Mouse (Mus musculus) limb, embryonic 15.5 days (tissue): ENCODE measurements at regions not wholly inside any gene's neighbourhood (a gene's known extent, or its start where the extent isn't known, plus 50 kb on each side); places are given as distances from the start of the nearest gene placed in this dataset. TPM values are rescaled to one million over a fixed set of nuclear protein-coding genes. Genes with fewer than 3 reads are reported as not detected.

ENCODE experiments used
- ATAC-seq: fragments of 200-750 bp; cut with Nextera tagmentation; 2 replicates; pipeline ENCODE4 v1.8.0; 2017; ENCODE audit warnings: low read depth, moderate TSS enrichment; ENCODE audit not compliant: insufficient number of reproducible peaks, low FRiP score, low TSS enrichment
- H3K27ac ChIP-seq: fragments of 300-500 bp; sonication (generic); 2 replicates; pipeline ENCODE4 v1.5.1; 2015; ENCODE audit warnings: moderate library complexity, mild to moderate bottlenecking, inconsistent platforms
- H3K27me3 ChIP-seq: fragments of 300-500 bp; sonication (generic); 2 replicates; pipeline ENCODE4 v1.6.1; 2015; ENCODE audit warnings: inconsistent platforms
- H3K36me3 ChIP-seq: fragments of 300-500 bp; sonication (generic); 2 replicates; pipeline ENCODE4 v1.6.1; 2015; ENCODE audit warnings: inconsistent platforms
- H3K4me1 ChIP-seq: fragments of 300-500 bp; sonication (generic); 2 replicates; pipeline ENCODE4 v1.6.1; 2015; ENCODE audit warnings: inconsistent platforms
- H3K4me2 ChIP-seq: fragments of 300-500 bp; sonication (generic); 2 replicates; pipeline ENCODE4 v1.6.1; 2015; ENCODE audit warnings: mild to moderate bottlenecking, inconsistent platforms
- H3K4me3 ChIP-seq: fragments of 300-500 bp; sonication (generic); 2 replicates; pipeline ENCODE4 v1.5.1; 2015; ENCODE audit warnings: mild to moderate bottlenecking, inconsistent platforms
- H3K9ac ChIP-seq: fragments of 300-500 bp; sonication (generic); 2 replicates; pipeline ENCODE4 v1.6.1; 2015; ENCODE audit warnings: inconsistent platforms
- H3K9me3 ChIP-seq: fragments of 300-500 bp; sonication (generic); 2 replicates; pipeline ENCODE4 v1.6.1; 2016; ENCODE audit warnings: inconsistent platforms
- WGBS: fragments of 180-500 bp; shearing (Covaris S2); methylation state at CpG from one replicate; pipeline ENCODE4 v1.1.7; 2015; 5-methylcytosine and 5-hydroxymethylcytosine counted together
- microRNA-seq: library from miRNA; unstranded; fragments of <30 nt; microRNA quantifications from one replicate; pipeline ENCODE4, GENCODE M21; 2016

- WGBS = 85% methylated on average over 2 of the region's 2 CpGs
- no peak for ATAC-seq
- H3K9me3 ChIP-seq = no peaks in the 10 kb centered on the region
- H3K4me3 ChIP-seq = no peak overlapping the region
- H3K27ac ChIP-seq = no peak overlapping the region
- no peak overlapping the region for H3K4me2 ChIP-seq
- H3K9ac ChIP-seq = no peak overlapping the region
- H3K4me1 ChIP-seq = no peaks in the 10 kb centered on the region
- H3K27me3 ChIP-seq = no peaks in the 10 kb centered on the region
- H3K36me3 ChIP-seq = no peaks in the 10 kb centered on the region
Observed at GRCm38 (mm10) chr8:34254978-34255377, 143.4 kb upstream of the Gm10131 start.

GRCm38 (mm10) chr8:34251934-34252333 lies 140.4 kb upstream of the Gm10131 start:
- no peak overlapping the region for H3K9ac ChIP-seq
- WGBS = 91% methylated on average over 7 of the region's 7 CpGs
- no peak overlapping the region for H3K27ac ChIP-seq
- no peak overlapping the region for H3K4me2 ChIP-seq
- no peak overlapping the region for H3K4me3 ChIP-seq
- ATAC-seq = no peak
- H3K4me1 ChIP-seq = no peaks in the 10 kb centered on the region
- H3K9me3 ChIP-seq = no peaks in the 10 kb centered on the region
- no peaks in the 10 kb centered on the region for H3K27me3 ChIP-seq
- H3K36me3 ChIP-seq = no peaks in the 10 kb centered on the region

- no peaks in the 10 kb centered on the region for H3K4me1 ChIP-seq
- no peaks in the 10 kb centered on the region for H3K36me3 ChIP-seq
- no peaks in the 10 kb centered on the region for H3K9me3 ChIP-seq
- WGBS = 71% methylated on average over 6 of the region's 6 CpGs
- H3K9ac ChIP-seq = no peak overlapping the region
- H3K4me3 ChIP-seq = no peak overlapping the region
- H3K4me2 ChIP-seq = no peak overlapping the region
- no peak overlapping the region for H3K27ac ChIP-seq
- H3K27me3 ChIP-seq = no peaks in the 10 kb centered on the region
- no peak for ATAC-seq
Observed at GRCm38 (mm10) chr8:34239346-34239900, 127.9 kb upstream of the Gm10131 start.

- Histone ChIP-seq H3K4me2 (no peak overlapping the region), H3K9me3 (no peaks in the 10 kb centered on the region), H3K4me3 (no peak overlapping the region), H3K27ac (no peak overlapping the region), H3K4me1 (no peaks in the 10 kb centered on the region), H3K36me3 (no peaks in the 10 kb centered on the region), H3K9ac (no peak overlapping the region), H3K27me3 (no peaks in the 10 kb centered on the region)
- 53% methylated on average over 4 of the region's 4 CpGs for WGBS
- ATAC-seq = no peak
Observed at GRCm38 (mm10) chr8:34233705-34234104, 122.2 kb upstream of the Gm10131 start.

GRCm38 (mm10) chr8:34229477-34229876 lies 117.9 kb upstream of the Gm10131 start:
- no peaks in the 10 kb centered on the region for H3K27me3 ChIP-seq
- H3K9ac ChIP-seq = no peak overlapping the region
- no peaks in the 10 kb centered on the region for H3K36me3 ChIP-seq
- H3K9me3 ChIP-seq = no peaks in the 10 kb centered on the region
- no peak for ATAC-seq
- no peak overlapping the region for H3K27ac ChIP-seq
- H3K4me2 ChIP-seq = no peak overlapping the region
- no peaks in the 10 kb centered on the region for H3K4me1 ChIP-seq
- WGBS = 74% methylated on average over 3 of the region's 3 CpGs
- H3K4me3 ChIP-seq = no peak overlapping the region

GRCm38 (mm10) chr8:34225011-34225890 lies 113.7 kb upstream of the Gm10131 start:
- Histone ChIP-seq H3K9me3 (no peaks in the 10 kb centered on the region), H3K4me2 (no peak overlapping the region), H3K9ac (no peak overlapping the region), H3K36me3 (no peaks in the 10 kb centered on the region), H3K27ac (no peak overlapping the region), H3K4me3 (no peak overlapping the region), H3K4me1 (no peaks in the 10 kb centered on the region), H3K27me3 (no peaks in the 10 kb centered on the region)
- ATAC-seq = no peak
- WGBS = 58% methylated on average over 17 of the region's 17 CpGs

- ATAC-seq = no peak
- H3K27me3 ChIP-seq = no peaks in the 10 kb centered on the region
- WGBS = 74% methylated on average over 6 of the region's 6 CpGs
Observed at GRCm38 (mm10) chr8:34222187-34222586, 110.7 kb upstream of the Gm10131 start.

More at GRCm38 (mm10) chr8:34222187-34222586, 110.7 kb upstream of the Gm10131 start:
- Histone ChIP-seq H3K4me3 (no peak overlapping the region), H3K4me2 (no peak overlapping the region), H3K9ac (no peak overlapping the region), H3K36me3 (no peaks in the 10 kb centered on the region), H3K27ac (no peak overlapping the region), H3K4me1 (no peaks in the 10 kb centered on the region), H3K9me3 (no peaks in the 10 kb centered on the region)

Small RNA genes lying in the stretch of these regions (microRNA-seq; reads per million reads assigned to microRNA genes)
- gene Gm23177 = not detected
